Mouse (Mus musculus) left cerebral cortex, postnatal 14 days (tissue): ENCODE data around the gene Kif2c. TPM values are rescaled to one million over a fixed set of nuclear protein-coding genes. Genes with fewer than 3 reads are reported as not detected.
A peak's percentile ranks its signal among the peaks of the same experiment; 100 is the strongest.

ENCODE experiments used
- DNase-seq, 2 experiments: peaks; one replicate each; pipeline ENCODE4 v3.0.0; 2021 to 2022; ENCODE audit warnings: low spot score in 2 of 2, mixed read lengths in 1 of 2
- intact Hi-C: fragments of 180-260 bp; cut with DNase I; formaldehyde crosslinking; loops from one replicate; pipeline ENCODE4 v1.15.1; 2025
- total RNA-seq, 2 experiments: library from RNA; stranded (reverse); gene quantifications; 2 replicates each; pipeline ENCODE4 v1.2.3; 2021

Kif2c gene
- total RNA-seq, 2 experiments from 2014 or later: 0.46 to 0.61 TPM

DNA sequence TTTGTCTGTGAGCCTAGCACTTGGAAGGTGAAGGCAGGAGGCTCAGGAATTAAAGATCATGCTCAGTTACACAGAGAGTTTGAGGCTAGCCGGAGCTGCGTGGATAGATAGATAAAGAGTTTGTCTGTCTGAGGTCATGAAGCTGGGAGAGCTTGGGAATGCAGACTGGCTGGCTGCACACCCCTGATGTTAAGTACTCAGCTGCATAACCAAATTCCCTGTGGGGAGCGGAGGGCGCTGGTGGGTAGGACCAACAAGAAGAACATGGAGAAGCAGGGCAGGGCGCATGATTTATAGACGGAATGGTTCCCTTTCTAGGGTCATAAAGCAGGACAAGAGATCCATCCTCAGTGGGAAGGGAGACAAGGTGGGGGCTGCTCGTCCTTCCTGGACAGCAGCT lies 39.4 kb downstream of the Kif2c start:
- intact Hi-C loops: loop anchor here (5.0 kb wide), 1 partner anchor 141 kb away; no protein-coding TSS in a partner anchor
- no peak for DNase-seq

GRCm38 (mm10) chr4:117140613-117141012 lies 41.8 kb downstream of the Kif2c start:
- intact Hi-C loops: loop anchor here (5.0 kb wide), 1 partner anchor 138 kb away; no protein-coding TSS in a partner anchor
- no peak for DNase-seq

DNA sequence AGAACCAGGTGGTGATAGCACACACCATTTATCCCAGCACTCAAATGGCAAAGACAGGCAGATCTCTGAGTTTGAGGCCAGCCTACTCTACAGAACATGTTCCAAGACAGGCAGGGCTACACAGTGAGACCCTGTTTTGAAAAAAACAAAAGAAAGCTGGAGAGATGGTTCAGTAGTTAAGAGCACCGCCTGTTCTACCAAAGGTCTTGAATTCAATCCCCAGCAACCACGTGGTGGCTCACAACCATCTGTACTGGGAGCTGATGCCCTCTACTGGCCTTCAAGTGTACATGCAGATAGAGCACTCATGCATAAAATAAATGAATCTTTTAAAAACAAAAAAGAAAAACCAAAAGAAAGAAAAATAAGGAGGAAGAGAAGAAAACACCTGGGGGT lies 43.2 kb downstream of the Kif2c start:
- intact Hi-C loops: no loop called here
- DNase-seq: peak in 1 of 2 experiments; percentile 52

DNA sequence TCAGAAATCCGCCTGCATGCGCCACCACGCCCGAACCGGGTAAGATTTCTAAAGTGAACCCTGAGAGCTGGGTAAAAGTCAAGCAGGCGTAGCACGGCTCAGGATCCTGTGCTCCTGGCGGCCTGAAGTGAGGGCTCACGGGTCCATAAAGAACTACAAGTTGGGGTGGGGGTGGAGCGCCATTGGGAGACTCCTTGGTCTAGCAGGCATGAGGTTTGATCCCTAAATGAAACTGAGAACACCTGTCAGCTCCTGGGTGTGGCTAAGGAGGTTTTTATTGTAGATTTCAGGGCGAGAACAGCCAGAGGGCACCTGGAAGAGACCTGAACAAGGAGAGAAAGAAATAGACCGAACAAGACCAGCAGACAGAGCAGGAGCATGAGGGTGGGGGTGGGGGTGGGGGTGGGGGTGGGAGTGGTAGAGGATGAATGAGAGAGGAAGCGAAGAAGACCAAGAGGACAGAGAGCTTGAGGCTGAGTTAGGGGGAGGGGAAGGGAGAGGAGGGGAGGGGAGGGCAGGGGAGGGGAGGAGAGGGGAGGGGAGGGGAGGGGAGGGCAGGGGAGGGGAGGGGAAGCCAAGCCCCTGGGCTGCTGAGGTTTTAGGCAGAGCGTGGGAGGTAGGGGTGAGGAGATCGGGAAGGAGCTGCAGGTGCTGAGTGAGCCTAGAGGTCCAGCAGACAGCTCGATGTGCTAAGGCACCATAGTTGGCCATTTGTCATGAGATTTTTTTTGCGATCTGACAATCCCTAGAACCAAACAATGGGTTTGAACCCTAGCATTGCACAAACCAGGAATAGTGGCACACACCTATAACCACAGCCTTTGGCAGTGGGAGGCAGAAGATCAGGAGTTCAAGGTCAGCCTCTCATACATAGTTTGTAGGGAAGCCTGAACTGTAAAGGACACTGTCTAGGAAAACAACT lies 43.9 kb downstream of the Kif2c start:
- no peak for DNase-seq
- intact Hi-C loops: no loop called here

DNA sequence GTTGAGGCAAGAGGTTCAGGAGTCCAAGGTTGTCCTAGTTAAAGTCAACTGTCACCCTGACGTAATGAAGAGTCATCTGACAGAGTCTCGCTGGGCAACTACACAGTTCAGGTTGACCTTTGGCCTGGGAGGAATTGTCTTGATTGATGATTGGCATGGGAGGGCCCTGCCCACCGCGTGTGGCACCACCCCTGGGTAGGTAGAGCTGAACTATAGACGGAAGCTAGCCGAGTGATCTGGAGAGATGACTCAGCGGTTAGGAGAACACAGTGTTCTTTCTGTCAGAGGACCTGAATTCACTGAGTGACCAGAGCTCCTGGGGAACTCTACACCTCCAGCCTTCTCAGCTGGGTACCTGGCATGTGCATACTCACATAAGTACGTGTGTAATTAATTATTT lies 46.4 kb downstream of the Kif2c start:
- intact Hi-C loops: no loop called here

DNA sequence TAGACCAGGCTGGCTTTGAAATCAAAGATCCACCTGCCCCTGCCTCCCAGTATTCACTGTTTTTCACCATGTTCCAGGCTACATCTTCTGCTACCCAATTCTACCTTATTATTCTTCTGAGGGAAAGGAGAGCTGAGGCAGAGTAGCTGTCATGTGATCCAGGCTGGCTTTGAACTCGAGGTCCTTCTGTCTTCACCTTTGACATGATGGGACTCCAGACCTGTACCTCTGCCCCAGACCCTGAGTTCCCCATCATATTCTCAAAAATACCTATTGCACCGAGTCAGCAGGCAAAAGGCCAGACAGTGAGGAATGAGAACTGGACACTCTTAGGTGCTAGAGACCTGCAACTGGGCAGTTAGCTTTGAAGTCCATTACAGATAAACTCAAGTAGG lies 47.8 kb downstream of the Kif2c start:
- intact Hi-C loops: no loop called here

More for the DNA sequence above, 46.4 kb downstream of the Kif2c start:
- DNase-seq: no peak

GRCm38 (mm10) chr4:117133817-117134600 lies 48.4 kb downstream of the Kif2c start, which contains the start of gene Plk3:
Gene Plk3, minus strand, starts transcription at chr4:117133963.
- peak; percentile 97 to 98 for DNase-seq
- intact Hi-C loops: no loop called here

More for the DNA sequence above, 47.8 kb downstream of the Kif2c start:
- DNase-seq: no peak

DNA sequence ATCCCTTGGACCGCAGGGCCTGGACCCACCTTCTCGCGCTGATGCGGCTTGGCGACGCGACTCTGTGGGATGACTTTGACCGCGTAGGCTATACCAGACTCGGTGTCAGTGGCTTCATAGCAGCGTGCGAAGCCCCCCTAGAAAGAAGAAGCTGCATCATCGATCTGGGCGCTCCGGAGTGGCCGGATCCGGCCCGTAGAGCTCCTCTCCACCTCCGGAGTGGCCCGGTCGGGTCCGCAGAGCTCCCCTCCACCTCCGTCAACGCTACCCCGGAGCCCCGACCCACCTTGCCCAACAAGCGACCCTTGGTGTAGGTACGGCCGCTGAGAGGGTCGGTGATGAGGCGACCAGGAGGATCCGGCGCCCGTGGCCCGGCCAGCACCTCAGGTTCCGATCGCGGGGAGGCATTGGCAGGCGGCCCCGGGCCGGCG lies 49.1 kb downstream of the Kif2c start:
- DNase-seq: no peak
- intact Hi-C loops: no loop called here

DNA sequence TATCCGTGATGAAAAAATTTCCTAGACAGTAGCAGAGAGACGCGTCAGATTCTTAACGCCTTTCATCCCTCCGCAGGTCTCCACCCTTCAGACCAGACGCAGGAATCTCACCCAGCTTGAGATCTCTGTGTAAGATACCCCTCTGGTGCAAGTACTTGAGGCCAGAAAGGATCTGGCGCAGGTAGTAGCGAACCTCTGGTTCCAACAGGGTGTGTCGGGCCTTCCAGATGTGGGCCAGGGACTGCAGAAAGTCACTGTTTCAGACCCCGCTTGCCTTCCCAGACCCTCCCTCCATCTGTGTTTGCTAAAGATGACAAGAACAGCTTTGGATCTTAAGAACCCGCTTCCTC lies 49.7 kb downstream of the Kif2c start:
- no peak for DNase-seq
- intact Hi-C loops: no loop called here

DNA sequence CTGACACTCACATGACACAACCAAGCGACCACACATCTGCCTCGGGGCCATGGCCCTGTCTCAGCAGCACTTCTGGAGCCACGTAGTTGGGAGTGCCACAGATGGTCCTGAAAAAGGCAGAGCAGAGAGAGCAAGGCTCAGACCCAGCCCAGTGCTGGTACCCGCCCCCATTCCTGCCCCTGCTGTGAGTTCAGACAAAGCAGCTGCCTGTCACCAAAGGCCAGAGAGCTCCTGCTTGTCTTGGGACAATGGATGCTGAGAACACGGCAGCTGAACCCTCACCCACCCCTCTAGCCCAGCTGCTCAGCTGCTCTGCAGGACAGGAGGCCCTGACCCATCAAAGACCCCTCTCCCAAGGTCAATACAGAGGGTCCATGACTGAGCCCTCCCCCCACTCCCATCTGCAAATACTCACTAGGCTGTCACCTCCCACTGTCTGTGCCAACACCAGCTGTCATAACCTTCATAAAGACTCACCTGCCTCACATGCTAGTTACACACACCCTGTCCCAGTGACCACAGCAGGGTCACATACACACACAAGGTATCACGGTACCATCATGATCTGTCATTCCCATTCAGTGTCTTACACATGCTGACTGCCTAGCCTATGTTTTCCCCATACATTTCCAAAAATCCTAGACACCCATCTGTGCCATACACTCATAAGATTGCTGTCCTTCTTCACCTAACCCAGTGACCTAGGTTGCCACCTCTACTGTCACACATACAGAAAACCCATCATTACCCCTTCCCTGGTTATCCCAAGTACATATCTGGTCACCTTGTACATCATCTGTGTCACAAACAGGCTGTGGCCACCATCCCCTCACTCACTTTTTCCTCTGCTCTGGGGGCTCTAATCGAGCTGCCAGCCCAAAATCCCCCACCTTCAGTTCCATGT lies 50.3 kb downstream of the Kif2c start:
- intact Hi-C loops: no loop called here
- no peak for DNase-seq

DNA sequence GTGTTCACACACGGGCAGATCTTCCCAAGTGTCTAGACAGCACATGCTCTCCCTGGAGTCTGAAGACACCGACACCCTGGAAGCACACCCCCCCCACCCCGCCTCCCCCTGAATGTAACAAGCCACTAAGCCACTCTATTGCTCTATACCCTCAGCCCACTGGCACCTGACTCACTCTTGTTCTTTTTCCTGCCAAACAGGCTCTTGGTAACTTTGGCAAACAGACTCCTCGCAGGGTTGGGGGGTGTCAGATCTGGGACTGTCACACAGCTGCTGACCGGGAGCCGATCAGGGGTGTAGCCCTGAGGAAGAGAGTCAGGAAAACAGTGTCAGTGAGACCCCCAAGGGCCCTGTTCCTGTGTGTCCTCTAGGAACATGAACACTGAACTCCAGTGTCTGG lies 51.2 kb downstream of the Kif2c start:
- intact Hi-C loops: no loop called here

GRCm38 (mm10) chr4:117130790-117131189 lies 51.6 kb downstream of the Kif2c start:
- intact Hi-C loops: no loop called here
- no peak for DNase-seq

More for the DNA sequence above, 51.2 kb downstream of the Kif2c start:
- DNase-seq: no peak

GRCm38 (mm10) chr4:117127991-117128686 lies 54.3 kb downstream of the Kif2c start:
- DNase-seq: no peak
- intact Hi-C loops: no loop called here

- intact Hi-C loops: no loop called here
- no peak for DNase-seq
Measured at GRCm38 (mm10) chr4:117126675-117127290, 55.7 kb downstream of the Kif2c start, which contains the start of gene Tctex1d4. Gene Tctex1d4, plus strand, starts transcription at chr4:117126794.

DNA sequence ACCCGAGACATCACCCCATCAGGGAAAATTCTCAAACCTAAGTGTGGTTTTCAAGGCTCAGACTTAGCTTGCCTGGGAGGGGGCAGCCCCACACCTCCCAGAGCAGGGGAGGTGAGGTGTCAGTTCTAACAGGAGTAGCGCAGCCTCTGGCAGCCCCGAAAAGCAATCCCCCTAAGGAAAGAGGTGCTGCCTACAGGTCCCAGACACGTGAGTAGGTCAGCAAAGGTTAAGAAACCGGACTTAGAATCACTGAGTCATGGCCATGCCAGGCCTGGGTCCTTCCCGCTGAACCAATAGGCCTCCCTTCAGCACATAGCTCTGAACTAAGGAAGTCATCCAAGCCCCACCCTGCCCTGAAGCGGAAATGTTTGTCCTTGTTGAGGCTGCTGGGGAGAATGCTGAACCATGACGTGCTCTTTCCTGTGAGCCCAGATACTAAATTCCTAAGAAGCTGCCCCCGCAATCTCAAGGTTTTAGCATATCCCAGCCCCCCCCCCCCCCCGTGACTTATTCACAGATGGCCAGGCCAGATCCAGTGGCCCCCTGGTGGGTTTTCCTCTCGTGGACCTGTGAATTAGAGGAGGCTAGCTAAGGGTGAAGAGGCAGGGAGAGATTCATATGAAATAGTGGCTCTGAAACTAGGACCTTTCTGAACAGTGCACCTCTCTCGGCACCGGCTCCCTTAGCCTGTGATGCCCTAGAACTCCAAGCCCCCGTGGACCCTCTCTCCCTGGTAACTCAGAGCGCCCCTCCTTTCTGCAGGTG lies 56.3 kb downstream of the Kif2c start:
- DNase-seq: peak; percentile 44 to 69
- intact Hi-C loops: no loop called here

- intact Hi-C loops: no loop called here
- peak; percentile 78 to 84 for DNase-seq
Measured at GRCm38 (mm10) chr4:117125348-117125909, 57.0 kb downstream of the Kif2c start, which contains the start of gene Btbd19. Gene Btbd19, minus strand, starts transcription at chr4:117125725.
